Mouse (Mus musculus) midbrain, embryonic 14.5 days (tissue): ENCODE results near the gene Nckap5. TPM values are rescaled to one million over a fixed set of nuclear protein-coding genes. Genes with fewer than 3 reads are reported as not detected.

Experiments
- ATAC-seq: fragments of 200-750 bp; cut with Nextera tagmentation; 2 replicates; pipeline ENCODE4 v1.8.0; 2017; ENCODE audit warnings: moderate number of reproducible peaks, moderate library complexity; ENCODE audit not compliant: low FRiP score, low TSS enrichment
- DNase-seq: peaks from one replicate; pipeline ENCODE4 v3.0.0-alpha.2; 2015
- H3K27ac ChIP-seq: fragments of 300-500 bp; sonication (generic); replicated peaks from 2 replicates; pipeline ENCODE4 v1.5.1; 2014; ENCODE audit warnings: mild to moderate bottlenecking, low read depth, low read length, moderate library complexity
- H3K27me3 ChIP-seq: fragments of 300-500 bp; sonication (generic); 2 replicates; pipeline ENCODE4 v1.6.1; 2014; ENCODE audit warnings: low read length, control low read depth, mixed read lengths; ENCODE audit not compliant: control insufficient read depth, insufficient read depth
- H3K36me3 ChIP-seq: fragments of 300-500 bp; sonication (generic); 2 replicates; pipeline ENCODE4 v1.6.1; 2014; ENCODE audit warnings: low read length, control low read depth; ENCODE audit not compliant: control insufficient read depth, insufficient read depth
- H3K4me1 ChIP-seq: fragments of 300-500 bp; sonication (generic); 2 replicates; pipeline ENCODE4 v1.6.1; 2014; ENCODE audit warnings: mild to moderate bottlenecking, antibody characterized with exemption, low read length, control low read depth; ENCODE audit not compliant: control insufficient read depth, insufficient read depth
- H3K4me2 ChIP-seq: fragments of 300-500 bp; sonication (generic); 2 replicates; pipeline ENCODE4 v1.6.1; 2014; ENCODE audit warnings: mild to moderate bottlenecking, low read length, moderate library complexity
- H3K4me3 ChIP-seq: fragments of 300-500 bp; sonication (generic); replicated peaks from 2 replicates; pipeline ENCODE4 v1.5.1; 2014; ENCODE audit warnings: low read depth, low read length
- H3K9ac ChIP-seq: fragments of 300-500 bp; sonication (generic); replicated peaks from 2 replicates; pipeline ENCODE4 v1.6.1; 2014; ENCODE audit warnings: mild to moderate bottlenecking, low read length, moderate library complexity
- H3K9me3 ChIP-seq: fragments of 300-500 bp; sonication (generic); 2 replicates; pipeline ENCODE4 v1.6.1; 2016; ENCODE audit warnings: low read length, control low read depth, mixed read lengths; ENCODE audit not compliant: control insufficient read depth
- WGBS: fragments of 180-500 bp; shearing (Covaris S2); extraction: QIAGEN DNeasy Blood & Tissue Kit; methylation state at CpG from one replicate; pipeline ENCODE4 v1.1.7; 2014; 5-methylcytosine and 5-hydroxymethylcytosine counted together
- polyA plus RNA-seq: library from polyadenylated mRNA; unstranded; fragments of >200 nt; fragmentation: Nextera tagmentation; extraction: Ambion mirVana; gene quantifications from 2 replicates; pipeline ENCODE4 v1.2.1, GENCODE M21; 2014

The Nckap5 gene
- polyA plus RNA-seq, 1 experiment from 2014 or later = 14.6 TPM

DNA sequence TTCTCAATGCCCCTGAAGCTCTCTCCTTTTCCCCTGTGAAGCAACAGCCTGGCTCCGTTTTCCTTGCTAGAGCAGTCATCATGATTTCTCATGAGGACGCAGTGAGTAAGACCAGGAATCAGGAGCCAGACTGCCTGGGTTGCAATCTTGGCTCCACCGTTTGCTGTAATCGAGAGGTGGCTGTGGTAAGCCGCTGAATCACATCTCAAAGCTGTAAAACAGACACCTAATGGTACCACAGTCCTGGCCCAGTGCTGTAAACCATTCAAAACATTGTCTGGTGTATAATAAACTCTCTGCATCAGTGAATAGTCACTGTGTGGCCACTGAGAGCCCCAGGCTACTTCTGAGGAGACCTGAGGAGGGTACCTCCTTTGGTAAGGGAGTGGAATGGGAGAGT lies 74.9 kb downstream of the Nckap5 start:
- H3K4me2 ChIP-seq = no peak overlapping the region
- H3K9me3 ChIP-seq = no peaks in the 10 kb centered on the region
- no peak overlapping the region for H3K27ac ChIP-seq
- WGBS = 79% methylated on average over 5 of the region's 5 CpGs
- H3K27me3 ChIP-seq = no peaks in the 10 kb centered on the region
- H3K4me3 ChIP-seq = no peak overlapping the region
- H3K4me1 ChIP-seq = peaks cover 15% of the 10 kb centered on the region; the same call in 1 of the 2 replicates
- H3K9ac ChIP-seq = no peak overlapping the region
- no peak for ATAC-seq
- H3K36me3 ChIP-seq = no peaks in the 10 kb centered on the region
- DNase-seq = no peak

DNA sequence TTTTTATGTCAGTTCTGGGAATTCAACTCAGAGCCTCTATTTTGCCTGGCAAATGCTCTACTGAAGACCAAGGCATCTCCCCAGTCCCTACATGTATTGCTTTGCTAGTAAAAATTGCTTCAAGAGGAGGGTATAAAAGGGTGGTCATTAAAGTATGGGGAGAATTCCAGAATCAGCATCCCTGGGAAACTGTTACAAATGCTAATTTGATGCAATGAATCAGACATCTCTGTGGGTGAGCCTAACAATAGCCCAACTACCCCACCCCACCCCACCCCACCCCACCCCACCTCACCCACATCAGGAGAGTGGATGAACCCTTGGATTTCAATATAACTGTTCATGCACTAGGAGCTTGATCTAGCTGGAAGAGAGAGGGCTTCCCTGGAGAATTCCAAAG lies 77.0 kb downstream of the Nckap5 start:
- DNase-seq (no peak), ATAC-seq (no peak)
- no peaks in the 10 kb centered on the region for H3K36me3 ChIP-seq

DNA sequence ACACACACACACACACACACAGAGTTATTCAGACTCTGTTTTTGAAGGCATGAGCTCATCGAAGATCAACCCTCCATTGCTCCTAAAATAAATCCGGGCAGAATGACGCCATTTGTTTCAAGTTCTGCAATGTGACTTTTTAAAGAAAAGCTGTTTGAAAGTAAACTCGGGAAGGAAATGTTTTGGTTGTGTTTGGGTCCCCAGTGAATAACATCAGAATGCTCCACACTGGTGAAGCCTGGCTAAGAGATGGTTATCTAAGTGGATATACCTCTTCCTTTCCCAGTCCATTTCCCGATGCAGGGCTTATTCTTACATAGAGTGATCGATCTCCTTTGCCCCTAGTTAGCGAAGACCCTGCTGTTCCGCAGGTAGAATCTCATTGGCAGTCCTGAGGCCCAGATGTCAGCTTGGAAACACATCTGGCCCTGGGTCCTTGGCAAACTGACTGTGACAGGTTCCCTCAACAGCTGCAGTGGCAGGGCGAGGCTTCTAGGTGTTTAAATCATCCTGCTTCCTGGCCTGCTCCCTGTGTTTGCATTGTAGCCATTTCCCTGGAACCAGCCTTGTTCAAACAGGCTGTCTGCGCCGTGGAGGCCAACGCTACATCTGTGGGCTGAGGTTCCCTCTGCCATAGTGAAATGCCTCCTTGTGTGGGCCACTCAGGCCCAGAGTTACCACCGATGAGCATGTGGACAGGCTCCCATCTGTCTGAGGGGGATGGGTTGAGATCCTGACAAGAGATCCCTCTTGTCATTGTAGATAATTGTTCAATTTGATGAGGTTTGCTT lies 78.2 kb downstream of the Nckap5 start:
- Histone ChIP-seq H3K36me3 (no peaks in the 10 kb centered on the region), H3K4me2 (no peak overlapping the region), H3K27me3 (no peaks in the 10 kb centered on the region), H3K4me3 (no peak overlapping the region), H3K9ac (no peak overlapping the region), H3K9me3 (no peaks in the 10 kb centered on the region), H3K27ac (no peak overlapping the region), H3K4me1 (peaks cover 15% of the 10 kb centered on the region; the same call in 1 of the 2 replicates)
- WGBS = 79% methylated on average over 13 of the region's 13 CpGs
- ATAC-seq (no peak), DNase-seq (no peak)

More for the DNA sequence above, 77.0 kb downstream of the Nckap5 start:
- peaks cover 15% of the 10 kb centered on the region; the same call in 1 of the 2 replicates for H3K4me1 ChIP-seq
- H3K4me2 ChIP-seq = no peak overlapping the region
- H3K27me3 ChIP-seq = no peaks in the 10 kb centered on the region
- H3K9ac ChIP-seq = no peak overlapping the region
- H3K9me3 ChIP-seq = no peaks in the 10 kb centered on the region
- H3K4me3 ChIP-seq = no peak overlapping the region
- H3K27ac ChIP-seq = no peak overlapping the region

DNA sequence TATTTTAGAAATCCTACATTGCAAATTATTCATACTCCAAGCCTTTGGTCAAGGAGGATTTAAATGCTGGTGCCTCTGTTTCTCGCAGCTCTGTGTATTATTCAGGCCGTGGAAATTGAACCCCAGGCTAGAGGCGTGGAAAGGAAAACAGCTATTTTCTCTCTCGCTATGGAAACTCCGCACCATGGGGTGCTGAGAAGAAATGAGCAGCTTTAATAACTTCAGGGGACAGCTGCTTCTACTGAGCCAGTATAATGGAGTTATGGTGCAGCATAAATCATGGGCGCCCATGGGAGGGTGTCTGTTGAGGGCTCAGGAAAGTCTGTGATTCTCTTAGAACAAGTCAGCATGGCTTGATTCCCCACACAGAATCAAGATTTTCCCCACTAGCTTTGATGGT lies 79.5 kb downstream of the Nckap5 start:
- Histone ChIP-seq H3K36me3 (no peaks in the 10 kb centered on the region), H3K4me1 (peaks cover 15% of the 10 kb centered on the region; the same call in 1 of the 2 replicates), H3K4me3 (no peak overlapping the region), H3K9ac (no peak overlapping the region), H3K4me2 (no peak overlapping the region), H3K9me3 (no peaks in the 10 kb centered on the region), H3K27ac (no peak overlapping the region), H3K27me3 (no peaks in the 10 kb centered on the region)
- DNase-seq (peak; percentile 62), ATAC-seq (peak; percentile 37; the same call in 1 of the 2 replicates)
- 35% methylated on average over 6 of the region's 6 CpGs for WGBS

DNA sequence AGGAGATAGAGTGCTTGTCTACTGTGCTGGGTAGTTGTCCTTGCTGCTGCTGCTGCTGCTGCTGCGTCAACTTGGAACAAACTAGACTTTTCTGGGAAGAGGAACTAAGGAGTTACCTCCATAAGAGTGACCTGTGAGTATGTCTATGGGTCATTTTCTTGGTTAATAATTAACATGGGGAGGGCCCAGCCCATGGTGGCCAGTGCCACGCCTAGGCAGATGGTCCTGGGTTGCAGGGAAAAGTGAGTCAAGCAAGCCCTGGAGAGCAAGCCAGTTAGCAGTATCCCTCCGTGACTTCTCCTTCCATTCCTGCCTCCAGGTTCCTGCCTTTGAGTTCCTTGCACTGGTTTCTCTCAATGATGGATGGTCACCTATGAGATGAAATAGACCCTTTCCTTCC lies 80.4 kb downstream of the Nckap5 start:
- no peaks in the 10 kb centered on the region for H3K27me3 ChIP-seq
- DNase-seq (no peak), ATAC-seq (no peak)
- no peak overlapping the region for H3K4me2 ChIP-seq
- H3K4me1 ChIP-seq = peaks cover 22% of the 10 kb centered on the region; the same call in 1 of the 2 replicates
- no peak overlapping the region for H3K27ac ChIP-seq
- H3K9me3 ChIP-seq = no peaks in the 10 kb centered on the region
- WGBS = 95% methylated on average over 3 of the region's 3 CpGs
- H3K9ac ChIP-seq = no peak overlapping the region
- no peak overlapping the region for H3K4me3 ChIP-seq
- H3K36me3 ChIP-seq = no peaks in the 10 kb centered on the region

DNA sequence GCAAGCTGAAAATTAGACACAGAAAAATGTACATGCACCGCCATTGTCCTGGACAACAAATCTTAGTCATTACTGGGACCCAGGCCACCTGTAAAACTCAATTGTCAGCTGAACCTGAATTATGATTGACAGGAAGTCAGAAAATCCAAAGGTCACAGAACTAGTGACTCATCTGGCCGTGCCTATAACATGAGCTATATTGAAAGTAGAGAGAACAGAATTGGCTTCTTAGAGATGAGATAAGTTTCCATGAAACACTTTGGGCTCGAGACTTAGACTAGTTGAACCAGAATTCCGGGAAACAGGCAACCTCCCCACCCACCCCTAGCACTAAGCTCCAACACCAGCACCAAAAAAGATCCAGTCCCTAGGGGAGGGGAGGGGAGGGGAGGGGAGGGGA lies 82.7 kb downstream of the Nckap5 start:
- no peaks in the 10 kb centered on the region for H3K9me3 ChIP-seq
- DNase-seq = no peak
- no peak overlapping the region for H3K4me2 ChIP-seq
- H3K4me1 ChIP-seq = peaks cover 22% of the 10 kb centered on the region; the same call in 1 of the 2 replicates
- no peaks in the 10 kb centered on the region for H3K36me3 ChIP-seq
- no peaks in the 10 kb centered on the region for H3K27me3 ChIP-seq
- no peak overlapping the region for H3K4me3 ChIP-seq
- H3K9ac ChIP-seq = no peak overlapping the region
- H3K27ac ChIP-seq = no peak overlapping the region
- no peak for ATAC-seq
- WGBS = 90% methylated on average over 4 of the region's 4 CpGs

DNA sequence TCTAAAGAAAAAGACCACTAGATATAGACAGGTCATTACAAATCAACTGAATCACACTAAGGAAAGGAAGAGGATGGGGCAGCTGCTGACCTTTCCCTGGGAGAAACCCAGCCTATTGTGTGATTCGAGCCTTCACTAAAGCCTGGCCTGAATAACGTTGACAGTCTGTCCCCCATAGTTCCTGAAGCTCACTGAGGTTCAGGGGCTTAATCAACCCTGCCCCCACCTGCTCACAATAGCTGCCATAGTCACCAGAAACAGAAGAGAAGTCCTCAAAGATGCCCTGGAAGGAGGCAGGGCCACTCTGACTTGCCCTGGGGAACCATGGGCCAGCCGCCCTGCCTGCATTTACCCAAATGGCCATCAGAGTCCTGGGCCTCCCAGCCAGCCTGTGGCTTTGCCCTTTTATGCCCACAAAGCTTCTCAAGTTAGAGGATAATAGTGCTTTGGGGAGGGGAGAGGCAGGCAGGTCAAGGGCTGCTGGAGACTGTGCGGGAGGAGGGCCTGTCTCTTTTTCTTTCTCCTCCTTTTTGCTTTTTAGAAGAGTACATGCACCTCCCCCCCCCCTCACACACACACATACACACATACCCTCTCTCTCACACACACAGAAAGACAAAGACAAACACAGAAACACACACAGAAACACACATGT lies 85.0 kb downstream of the Nckap5 start:
- H3K4me1 ChIP-seq = 0 out of 2 replicates have a peak, but pooled peaks cover 7% of the 10 kb centered on the region
- ATAC-seq (no peak; the same call in 1 of the 2 replicates), DNase-seq (no peak)
- H3K27me3 ChIP-seq = no peaks in the 10 kb centered on the region
- 1% methylated on average over 4 of the region's 4 CpGs for WGBS
- no peak overlapping the region for H3K9ac ChIP-seq
- H3K4me2 ChIP-seq = no peak overlapping the region
- H3K36me3 ChIP-seq = no peaks in the 10 kb centered on the region
- H3K4me3 ChIP-seq = no peak overlapping the region
- H3K27ac ChIP-seq = no peak overlapping the region
- no peaks in the 10 kb centered on the region for H3K9me3 ChIP-seq

DNA sequence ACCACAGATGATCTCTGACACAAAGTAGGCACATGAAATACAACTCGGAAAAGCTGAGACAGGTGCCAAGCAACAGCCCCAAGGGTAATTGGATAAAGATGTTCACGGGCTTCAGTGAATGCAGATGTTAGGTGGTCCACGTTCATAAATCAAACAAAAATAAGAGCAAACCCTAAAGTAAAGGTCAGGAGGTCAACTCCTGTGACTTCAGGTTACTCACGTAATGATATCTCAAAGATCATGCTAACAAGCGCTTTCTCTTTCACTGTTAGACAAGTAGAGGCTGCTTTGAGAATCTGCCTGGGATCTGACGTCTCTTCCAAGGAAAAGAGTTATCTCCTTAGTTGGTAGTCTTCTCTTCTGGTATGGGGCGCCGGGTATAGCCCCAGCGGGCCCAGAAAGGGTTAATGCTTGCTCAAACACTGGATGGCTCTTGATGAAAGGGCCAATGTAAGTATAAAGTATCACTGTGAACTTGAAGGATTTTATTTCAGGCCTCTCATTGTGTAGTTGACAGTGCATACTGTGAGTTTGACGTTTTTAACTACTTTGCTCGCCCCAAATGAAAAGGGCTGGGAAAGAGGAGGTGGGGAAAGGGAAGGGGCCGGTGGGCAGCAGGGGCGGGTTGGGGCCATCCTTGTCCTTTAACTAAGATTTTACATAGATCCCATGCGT lies 85.8 kb downstream of the Nckap5 start:
- Histone ChIP-seq H3K4me3 (no peak overlapping the region), H3K4me2 (no peak overlapping the region), H3K9ac (no peak overlapping the region), H3K36me3 (no peaks in the 10 kb centered on the region), H3K9me3 (no peaks in the 10 kb centered on the region), H3K27me3 (no peaks in the 10 kb centered on the region), H3K27ac (no peak overlapping the region), H3K4me1 (0 out of 2 replicates have a peak, but pooled peaks cover 7% of the 10 kb centered on the region)
- ATAC-seq (no peak), DNase-seq (no peak)
- 36% methylated on average over 14 of the region's 14 CpGs for whole genome bisulfite sequencing
